Mouse (Mus musculus): ENCODE measurements around the gene Cnot1. TPM values are rescaled to one million over a fixed set of nuclear protein-coding genes. Genes with fewer than 3 reads are reported as not detected.

Gene Cnot1
- total and polyA plus RNA-seq, 3 experiments: 85.5 to 730 (median 194) TPM

DNA sequence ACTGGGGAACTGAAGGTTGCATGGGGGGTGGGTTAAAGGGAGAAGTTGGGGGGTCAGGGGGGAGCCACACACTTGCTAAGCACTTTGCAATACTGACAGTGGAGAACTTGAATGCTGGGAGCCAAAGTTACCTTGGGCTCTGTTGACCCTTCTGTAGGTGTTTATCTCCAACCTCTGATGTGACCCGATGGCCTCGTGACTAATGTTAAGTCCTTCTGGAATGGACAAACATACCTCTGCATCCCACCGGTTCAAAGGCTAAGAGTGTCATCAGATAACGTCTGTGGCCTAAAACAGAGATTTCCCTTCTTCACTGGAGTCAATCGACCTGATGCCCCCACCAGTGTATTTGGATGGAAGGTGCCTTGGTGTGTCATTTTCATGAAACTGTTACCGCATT, 14.0 kb upstream of the Cnot1 start:
- peaks cover 2% of the 10 kb centered on the region; the same call in 1 of the 2 replicates for H3K4me1 ChIP-seq (ENCODE audit: insufficient read depth, low read depth, low read length)
- ATAC-seq (ENCODE audit: extremely low read depth, insufficient number of reproducible peaks, low FRiP score, poor library complexity, severe bottlenecking): no peak
- TF ChIP-seq GATA1 (IDR thresholded peaks at IDR 0.05; ENCODE audit: borderline replicate concordance, low read length) (no peak), TAL1 (conservative IDR thresholded peaks at IDR 0.05; ENCODE audit: low read depth, low read length) (no peak), GATA2 (IDR thresholded peaks at IDR 0.05; ENCODE audit: borderline replicate concordance, low read depth, low read length) (no peak)
- H3K36me3 ChIP-seq (replicated peaks): no peaks in the 10 kb centered on the region
- peaks cover 11% of the 10 kb centered on the region for H3K27me3 ChIP-seq (ENCODE audit: insufficient read depth, low read length)
- no peaks in the 10 kb centered on the region for H3K9me3 ChIP-seq (replicated peaks)
- no peak for DNase-seq (ENCODE audit: low spot score)
- no peak overlapping the region for H3K4me3 ChIP-seq (ENCODE audit: low read depth, low read length)

- no peaks in the 10 kb centered on the region for H3K36me3 ChIP-seq (replicated peaks)
- DNase-seq (ENCODE audit: low spot score) (no peak), ATAC-seq (ENCODE audit: extremely low read depth, insufficient number of reproducible peaks, low FRiP score, poor library complexity, severe bottlenecking) (no peak)
- H3K4me1 ChIP-seq (ENCODE audit: insufficient read depth, low read depth, low read length): peaks cover 4% of the 10 kb centered on the region; the same call in 1 of the 2 replicates
- no peak for TF ChIP-seq GATA2 (IDR thresholded peaks at IDR 0.05; ENCODE audit: borderline replicate concordance, low read depth, low read length)
- no peaks in the 10 kb centered on the region for H3K9me3 ChIP-seq (replicated peaks)
- H3K4me3 ChIP-seq (ENCODE audit: low read depth, low read length): no peak overlapping the region
- H3K27me3 ChIP-seq (ENCODE audit: insufficient read depth, low read length): peaks cover 6% of the 10 kb centered on the region; the same call in 1 of the 2 replicates
Observed at GRCm38 (mm10) chr8:95818211-95818610, 10.9 kb upstream of the Cnot1 start.

GRCm38 (mm10) chr8:95817597-95817996, 10.3 kb upstream of the Cnot1 start:
- no peak for DNase-seq (ENCODE audit: low spot score)
- TF ChIP-seq CTCF (IDR thresholded peaks at IDR 0.05; ENCODE audit: low read depth, low read length) (no peak), POLR2AphosphoS5 (IDR thresholded peaks at IDR 0.05; ENCODE audit: insufficient replicate concordance, low read depth, low read length) (no peak), GATA1 (IDR thresholded peaks at IDR 0.05; ENCODE audit: borderline replicate concordance, low read length) (no peak), TAL1 (conservative IDR thresholded peaks at IDR 0.05; ENCODE audit: low read depth, low read length) (no peak), GATA2 (IDR thresholded peaks at IDR 0.05; ENCODE audit: borderline replicate concordance, low read depth, low read length) (no peak)
- no peak for ATAC-seq (ENCODE audit: extremely low read depth, insufficient number of reproducible peaks, low FRiP score, poor library complexity, severe bottlenecking)
- no peak overlapping the region for H3K4me3 ChIP-seq (ENCODE audit: low read depth, low read length)
- peaks cover 4% of the 10 kb centered on the region; the same call in 1 of the 2 replicates for H3K4me1 ChIP-seq (ENCODE audit: insufficient read depth, low read depth, low read length)
- no peaks in the 10 kb centered on the region for H3K9me3 ChIP-seq (replicated peaks)
- H3K36me3 ChIP-seq (replicated peaks): no peaks in the 10 kb centered on the region
- peaks cover 6% of the 10 kb centered on the region; the same call in 1 of the 2 replicates for H3K27me3 ChIP-seq (ENCODE audit: insufficient read depth, low read length)

DNA sequence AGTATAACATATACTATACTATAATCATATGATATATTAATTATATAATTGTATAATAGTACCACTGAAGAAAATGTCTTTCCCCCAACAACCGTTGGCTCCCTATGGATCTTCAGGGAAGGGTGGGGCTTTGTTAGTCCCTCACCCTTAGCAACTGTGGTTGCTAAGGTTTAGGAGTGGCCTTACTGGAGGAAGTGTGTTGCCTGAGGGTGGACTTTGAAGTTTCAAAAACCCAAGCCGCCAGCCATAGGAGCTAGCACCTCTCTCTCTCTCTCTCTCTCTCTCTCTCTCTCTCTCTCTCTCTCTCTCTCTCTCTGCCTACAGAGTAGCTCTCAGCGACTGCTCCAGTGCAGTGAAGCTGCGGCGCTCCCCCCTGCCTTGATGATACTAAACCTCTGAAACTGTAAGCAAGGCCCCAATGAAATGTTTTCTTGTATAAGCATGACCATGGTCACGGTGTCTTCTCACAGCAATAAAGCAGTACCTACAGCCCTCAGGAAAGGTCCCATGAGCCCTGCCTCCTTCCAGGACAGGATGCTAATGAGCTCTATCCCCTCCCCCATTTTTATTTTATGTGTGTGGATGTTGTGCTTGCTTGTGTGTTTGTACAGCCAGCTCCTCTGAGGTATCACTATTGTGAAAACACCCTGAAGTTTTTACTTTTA, 8.9 kb upstream of the Cnot1 start:
- TF ChIP-seq GATA1 (IDR thresholded peaks at IDR 0.05; ENCODE audit: borderline replicate concordance, low read length): no peak
- no peak for TF ChIP-seq POLR2AphosphoS5 (IDR thresholded peaks at IDR 0.05; ENCODE audit: insufficient replicate concordance, low read depth, low read length)
- TF ChIP-seq TAL1 (conservative IDR thresholded peaks at IDR 0.05; ENCODE audit: low read depth, low read length): no peak
- no peak for TF ChIP-seq GATA2 (IDR thresholded peaks at IDR 0.05; ENCODE audit: borderline replicate concordance, low read depth, low read length)
- no peak for TF ChIP-seq CTCF (IDR thresholded peaks at IDR 0.05; ENCODE audit: low read depth, low read length)
- DNase-seq (ENCODE audit: low spot score): no peak
- Histone ChIP-seq H3K27me3 (ENCODE audit: insufficient read depth, low read length) (peaks cover 2% of the 10 kb centered on the region; the same call in 1 of the 2 replicates), H3K4me3 (ENCODE audit: low read depth, low read length) (no peak overlapping the region), H3K9me3 (replicated peaks) (no peaks in the 10 kb centered on the region), H3K4me1 (ENCODE audit: insufficient read depth, low read depth, low read length) (peaks cover 4% of the 10 kb centered on the region; the same call in 1 of the 2 replicates), H3K36me3 (replicated peaks) (no peaks in the 10 kb centered on the region)
- no peak for ATAC-seq (ENCODE audit: extremely low read depth, insufficient number of reproducible peaks, low FRiP score, poor library complexity, severe bottlenecking)

DNA sequence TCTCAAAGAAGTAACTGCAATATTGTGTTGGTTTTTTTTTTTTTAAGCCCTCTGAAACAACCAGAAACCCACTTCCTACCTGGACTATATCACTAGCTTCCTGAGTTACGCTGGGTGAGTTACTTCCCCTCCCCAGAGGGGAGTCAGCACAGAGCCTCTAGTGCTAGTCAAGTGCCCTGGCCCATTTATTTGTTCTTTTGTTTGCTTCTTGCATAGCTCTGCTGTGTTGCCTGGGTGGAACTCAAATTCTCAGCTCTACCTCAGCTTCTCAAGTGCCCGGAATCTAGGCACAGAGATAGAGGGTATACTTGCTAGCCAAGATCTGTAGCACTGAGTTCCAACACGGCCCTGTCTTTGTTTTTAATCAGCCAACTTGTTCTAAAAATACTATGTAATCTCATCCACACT, 2.9 kb upstream of the Cnot1 start:
- TF ChIP-seq GATA2 (IDR thresholded peaks at IDR 0.05; ENCODE audit: borderline replicate concordance, low read depth, low read length) (no peak), CTCF (IDR thresholded peaks at IDR 0.05; ENCODE audit: low read depth, low read length) (no peak), POLR2AphosphoS5 (IDR thresholded peaks at IDR 0.05; ENCODE audit: insufficient replicate concordance, low read depth, low read length) (no peak), TAL1 (conservative IDR thresholded peaks at IDR 0.05; ENCODE audit: low read depth, low read length) (no peak), GATA1 (IDR thresholded peaks at IDR 0.05; ENCODE audit: borderline replicate concordance, low read length) (no peak)
- peaks cover 29% of the 10 kb centered on the region for H3K4me1 ChIP-seq (ENCODE audit: insufficient read depth, low read depth, low read length)
- H3K27me3 ChIP-seq (ENCODE audit: insufficient read depth, low read length): no peaks in the 10 kb centered on the region
- peaks cover 11% of the 10 kb centered on the region for H3K36me3 ChIP-seq (replicated peaks)
- ATAC-seq (ENCODE audit: extremely low read depth, insufficient number of reproducible peaks, low FRiP score, poor library complexity, severe bottlenecking) (no peak), DNase-seq (ENCODE audit: low spot score) (no peak)
- H3K9me3 ChIP-seq (replicated peaks): no peaks in the 10 kb centered on the region
- no peak overlapping the region for H3K4me3 ChIP-seq (ENCODE audit: low read depth, low read length)

DNA sequence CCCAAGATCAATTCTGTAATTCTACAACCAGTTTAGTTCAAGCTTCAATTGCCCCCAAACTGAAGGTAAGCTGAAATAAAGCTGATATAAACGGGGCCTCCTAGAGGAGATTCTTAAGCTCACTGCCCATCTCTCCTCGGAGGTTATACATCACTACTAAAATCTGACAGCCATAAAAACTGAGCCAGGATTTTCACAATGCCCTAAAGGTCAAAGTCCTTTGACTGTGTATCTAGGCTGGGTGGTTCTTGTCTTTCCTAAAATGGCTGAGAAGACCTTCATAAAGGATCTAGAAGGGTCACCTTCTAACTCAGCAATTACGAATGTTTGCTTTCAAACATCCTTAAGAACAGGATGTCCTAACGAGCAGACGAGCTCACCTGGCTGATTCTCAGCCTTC, 1.9 kb upstream of the Cnot1 start:
- H3K4me1 ChIP-seq (ENCODE audit: insufficient read depth, low read depth, low read length): peaks cover 39% of the 10 kb centered on the region
- TF ChIP-seq POLR2AphosphoS5 (IDR thresholded peaks at IDR 0.05; ENCODE audit: insufficient replicate concordance, low read depth, low read length) (no peak), GATA1 (IDR thresholded peaks at IDR 0.05; ENCODE audit: borderline replicate concordance, low read length) (no peak), GATA2 (IDR thresholded peaks at IDR 0.05; ENCODE audit: borderline replicate concordance, low read depth, low read length) (no peak), CTCF (IDR thresholded peaks at IDR 0.05; ENCODE audit: low read depth, low read length) (no peak), TAL1 (conservative IDR thresholded peaks at IDR 0.05; ENCODE audit: low read depth, low read length) (no peak)
- ATAC-seq (ENCODE audit: extremely low read depth, insufficient number of reproducible peaks, low FRiP score, poor library complexity, severe bottlenecking) (no peak), DNase-seq (ENCODE audit: low spot score) (no peak)
- peaks cover 20% of the 10 kb centered on the region for H3K36me3 ChIP-seq (replicated peaks)
- no peaks in the 10 kb centered on the region for H3K27me3 ChIP-seq (ENCODE audit: insufficient read depth, low read length)
- H3K4me3 ChIP-seq (ENCODE audit: low read depth, low read length): no peak overlapping the region
- H3K9me3 ChIP-seq (replicated peaks): no peaks in the 10 kb centered on the region

Measured in G1E (cell line).